Mouse (Mus musculus) kidney, embryonic 16.5 days (tissue): Measurements from ENCODE around the gene Baz2b. TPM values are rescaled to one million over a fixed set of nuclear protein-coding genes. Genes with fewer than 3 reads are reported as not detected.

Source experiments
- ATAC-seq: fragments of 200-750 bp; cut with Nextera tagmentation; 2 replicates; pipeline ENCODE4 v1.8.0; 2017; ENCODE audit warnings: moderate TSS enrichment; ENCODE audit not compliant: low FRiP score, low TSS enrichment
- H3K27ac ChIP-seq: fragments of 300-500 bp; sonication (generic); 2 replicates; pipeline ENCODE4 v1.5.1; 2014; ENCODE audit warnings: low read length
- H3K27me3 ChIP-seq: fragments of 300-500 bp; sonication (generic); 2 replicates; pipeline ENCODE4 v1.6.1; 2014; ENCODE audit warnings: low read length, control low read depth, mixed read lengths; ENCODE audit not compliant: insufficient read depth
- H3K36me3 ChIP-seq: fragments of 300-500 bp; sonication (generic); 2 replicates; pipeline ENCODE4 v1.6.1; 2014; ENCODE audit warnings: low read length, control low read depth, mixed read lengths; ENCODE audit not compliant: insufficient read depth
- H3K4me1 ChIP-seq: fragments of 300-500 bp; sonication (generic); 2 replicates; pipeline ENCODE4 v1.6.1; 2014; ENCODE audit warnings: low read length, control low read depth, mixed read lengths; ENCODE audit not compliant: insufficient read depth
- H3K4me2 ChIP-seq: fragments of 300-500 bp; sonication (generic); replicated peaks from 2 replicates; pipeline ENCODE4 v1.6.1; 2014; ENCODE audit warnings: low read depth, low read length
- H3K4me3 ChIP-seq: fragments of 300-500 bp; sonication (generic); 2 replicates; pipeline ENCODE4 v1.5.1; 2014; ENCODE audit warnings: mild to moderate bottlenecking, low read length
- H3K9ac ChIP-seq: fragments of 300-500 bp; sonication (generic); replicated peaks from 2 replicates; pipeline ENCODE4 v1.6.1; 2014; ENCODE audit warnings: low read length
- H3K9me3 ChIP-seq: fragments of 300-500 bp; sonication (generic); 2 replicates; pipeline ENCODE4 v1.6.1; 2016; ENCODE audit warnings: low read length, control low read depth
- WGBS: fragments of 180-500 bp; shearing (Covaris S2); extraction: QIAGEN DNeasy Blood & Tissue Kit; methylation state at CpG from one replicate; pipeline ENCODE4 v1.1.7; 2014; 5-methylcytosine and 5-hydroxymethylcytosine counted together
- polyA plus RNA-seq: library from polyadenylated mRNA; unstranded; fragments of >200 nt; fragmentation: Nextera tagmentation; extraction: Ambion mirVana; gene quantifications from 2 replicates; pipeline ENCODE4 v1.2.1, GENCODE M21; 2015

Gene Baz2b
- polyA plus RNA-seq, 1 experiment from 2014 or later, result 51.1 TPM

- Histone ChIP-seq H3K4me3 (no peak overlapping the region), H3K4me1 (peaks cover 5% of the 10 kb centered on the region; the same call in 1 of the 2 replicates), H3K4me2 (no peak overlapping the region), H3K27me3 (no peaks in the 10 kb centered on the region), H3K9me3 (no peaks in the 10 kb centered on the region), H3K36me3 (peaks cover 7% of the 10 kb centered on the region), H3K27ac (no peak overlapping the region), H3K9ac (no peak overlapping the region)
- 47% methylated on average over 6 of the region's 6 CpGs for whole genome bisulfite sequencing
- no peak for ATAC-seq
Measured at GRCm38 (mm10) chr2:59979488-59980220, 230.0 kb downstream of the Baz2b start.

GRCm38 (mm10) chr2:59976680-59977079 lies 233.0 kb downstream of the Baz2b start:
- H3K9ac ChIP-seq, result no peak overlapping the region
- no peak for ATAC-seq
- WGBS, result 95% methylated on average over 5 of the region's 5 CpGs
- H3K9me3 ChIP-seq, result no peaks in the 10 kb centered on the region
- H3K4me2 ChIP-seq, result no peak overlapping the region
- no peak overlapping the region for H3K4me3 ChIP-seq
- no peaks in the 10 kb centered on the region for H3K27me3 ChIP-seq
- H3K4me1 ChIP-seq, result peaks cover 5% of the 10 kb centered on the region; the same call in 1 of the 2 replicates
- H3K27ac ChIP-seq, result no peak overlapping the region
- H3K36me3 ChIP-seq, result peaks cover 7% of the 10 kb centered on the region

GRCm38 (mm10) chr2:59975772-59976171 lies 233.9 kb downstream of the Baz2b start:
- Histone ChIP-seq H3K27me3 (no peaks in the 10 kb centered on the region), H3K4me1 (peaks cover 5% of the 10 kb centered on the region; the same call in 1 of the 2 replicates), H3K4me2 (no peak overlapping the region), H3K9me3 (no peaks in the 10 kb centered on the region), H3K4me3 (no peak overlapping the region), H3K27ac (no peak overlapping the region), H3K9ac (no peak overlapping the region), H3K36me3 (peaks cover 7% of the 10 kb centered on the region)
- no peak for ATAC-seq
- WGBS, result 77% methylated on average over 6 of the region's 6 CpGs

GRCm38 (mm10) chr2:59973962-59974361 lies 235.7 kb downstream of the Baz2b start:
- Histone ChIP-seq H3K9me3 (no peaks in the 10 kb centered on the region), H3K9ac (no peak overlapping the region), H3K4me3 (no peak overlapping the region), H3K4me1 (no peaks in the 10 kb centered on the region), H3K36me3 (peaks cover 15% of the 10 kb centered on the region), H3K27ac (no peak overlapping the region), H3K4me2 (no peak overlapping the region), H3K27me3 (no peaks in the 10 kb centered on the region)
- WGBS, result 91% methylated on average over 5 of the region's 5 CpGs
- no peak for ATAC-seq

GRCm38 (mm10) chr2:59973104-59973641 lies 236.5 kb downstream of the Baz2b start:
- Histone ChIP-seq H3K9me3 (no peaks in the 10 kb centered on the region), H3K9ac (no peak overlapping the region), H3K27me3 (no peaks in the 10 kb centered on the region), H3K4me3 (no peak overlapping the region), H3K4me1 (no peaks in the 10 kb centered on the region), H3K36me3 (peaks cover 22% of the 10 kb centered on the region), H3K4me2 (no peak overlapping the region), H3K27ac (no peak overlapping the region)
- WGBS, result 93% methylated on average over 4 of the region's 4 CpGs
- no peak for ATAC-seq

- H3K4me2 ChIP-seq, result no peak overlapping the region
- WGBS, result 77% methylated on average over 9 of the region's 9 CpGs
- ATAC-seq, result no peak
Measured at GRCm38 (mm10) chr2:59970511-59970910, 239.1 kb downstream of the Baz2b start.

GRCm38 (mm10) chr2:59969099-59969498 lies 240.5 kb downstream of the Baz2b start:
- Histone ChIP-seq H3K36me3 (peaks cover 24% of the 10 kb centered on the region), H3K27me3 (no peaks in the 10 kb centered on the region), H3K4me3 (no peak overlapping the region), H3K4me1 (no peaks in the 10 kb centered on the region), H3K27ac (no peak overlapping the region), H3K4me2 (no peak overlapping the region), H3K9ac (no peak overlapping the region), H3K9me3 (no peaks in the 10 kb centered on the region)
- no peak for ATAC-seq
- 88% methylated on average over 10 of the region's 10 CpGs for WGBS

More at GRCm38 (mm10) chr2:59970511-59970910, 239.1 kb downstream of the Baz2b start:
- Histone ChIP-seq H3K27me3 (no peaks in the 10 kb centered on the region), H3K4me3 (no peak overlapping the region), H3K27ac (no peak overlapping the region), H3K9me3 (no peaks in the 10 kb centered on the region), H3K4me1 (no peaks in the 10 kb centered on the region), H3K36me3 (peaks cover 24% of the 10 kb centered on the region), H3K9ac (no peak overlapping the region)

- Histone ChIP-seq H3K27me3 (no peaks in the 10 kb centered on the region), H3K4me1 (no peaks in the 10 kb centered on the region), H3K4me2 (no peak overlapping the region), H3K4me3 (no peak overlapping the region), H3K36me3 (peaks cover 24% of the 10 kb centered on the region), H3K9me3 (no peaks in the 10 kb centered on the region), H3K27ac (no peak overlapping the region), H3K9ac (no peak overlapping the region)
- ATAC-seq, result no peak
- 76% methylated on average over 7 of the region's 7 CpGs for WGBS
Measured at GRCm38 (mm10) chr2:59968593-59968992, 241.0 kb downstream of the Baz2b start.

- Histone ChIP-seq H3K4me3 (no peak overlapping the region), H3K9me3 (no peaks in the 10 kb centered on the region), H3K4me1 (no peaks in the 10 kb centered on the region), H3K27ac (no peak overlapping the region), H3K27me3 (no peaks in the 10 kb centered on the region), H3K9ac (no peak overlapping the region), H3K4me2 (no peak overlapping the region), H3K36me3 (peaks cover 37% of the 10 kb centered on the region)
- ATAC-seq, result no peak
- 95% methylated on average over 6 of the region's 6 CpGs for WGBS
Measured at GRCm38 (mm10) chr2:59966454-59966853, 243.2 kb downstream of the Baz2b start.

GRCm38 (mm10) chr2:59963011-59963410 lies 246.6 kb downstream of the Baz2b start:
- Histone ChIP-seq H3K27ac (no peak overlapping the region), H3K9ac (no peak overlapping the region), H3K9me3 (no peaks in the 10 kb centered on the region), H3K4me3 (no peak overlapping the region), H3K27me3 (no peaks in the 10 kb centered on the region), H3K4me2 (no peak overlapping the region), H3K4me1 (no peaks in the 10 kb centered on the region), H3K36me3 (peaks cover 42% of the 10 kb centered on the region)
- 68% methylated on average over 5 of the region's 5 CpGs for WGBS
- no peak for ATAC-seq
